Mouse (Mus musculus) mouse embryonic stem cell (cell line): ENCODE results near the gene Gm20388.

ENCODE experiments used
- in situ Hi-C, 2 experiments: fragments of 300-500 bp; cut with MboI; formaldehyde crosslinking; loops; 1 replicate in 1 of 2; 3 replicates in 1 of 2; pipeline ENCODE4 v1.14.3; 2019 to 2020; ENCODE audit warnings: low sequenced_read_pairs in 2 of 2, low pct_unique_long_range_greater_than_20kb in 1 of 2, mixed read lengths in 1 of 2; ENCODE audit not compliant: unreplicated experiment in 1 of 2

Gm20388 gene

DNA sequence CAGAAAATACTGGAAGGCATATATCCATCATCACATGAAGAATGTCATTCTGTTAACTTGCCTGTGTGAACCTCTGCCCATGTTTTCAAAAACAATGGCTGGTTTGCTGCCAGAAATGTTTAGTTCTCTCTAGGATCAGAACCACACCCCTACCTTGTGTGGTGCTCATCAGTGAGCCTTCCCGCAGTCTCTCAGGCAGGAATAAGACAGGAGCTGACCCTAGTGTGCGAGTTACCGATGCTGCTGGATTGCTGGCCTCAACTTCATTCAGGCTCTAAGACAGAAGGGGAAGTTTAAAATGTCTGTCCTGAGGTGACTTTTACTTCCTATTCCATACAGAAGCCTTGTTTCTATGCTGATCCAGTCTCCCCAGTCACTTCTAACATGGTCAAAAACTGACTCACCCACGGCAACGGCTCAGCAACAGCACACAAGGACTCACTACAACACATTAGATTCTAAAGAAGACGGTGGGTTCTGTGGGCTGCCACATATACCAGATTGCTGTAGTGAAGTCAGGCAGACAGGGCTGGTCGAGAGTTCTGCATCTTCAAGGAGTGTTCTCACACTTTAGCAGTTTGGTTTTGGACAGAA, 3018.1 kb downstream of the Gm20388 start:
- in situ Hi-C loops = no loop called here

DNA sequence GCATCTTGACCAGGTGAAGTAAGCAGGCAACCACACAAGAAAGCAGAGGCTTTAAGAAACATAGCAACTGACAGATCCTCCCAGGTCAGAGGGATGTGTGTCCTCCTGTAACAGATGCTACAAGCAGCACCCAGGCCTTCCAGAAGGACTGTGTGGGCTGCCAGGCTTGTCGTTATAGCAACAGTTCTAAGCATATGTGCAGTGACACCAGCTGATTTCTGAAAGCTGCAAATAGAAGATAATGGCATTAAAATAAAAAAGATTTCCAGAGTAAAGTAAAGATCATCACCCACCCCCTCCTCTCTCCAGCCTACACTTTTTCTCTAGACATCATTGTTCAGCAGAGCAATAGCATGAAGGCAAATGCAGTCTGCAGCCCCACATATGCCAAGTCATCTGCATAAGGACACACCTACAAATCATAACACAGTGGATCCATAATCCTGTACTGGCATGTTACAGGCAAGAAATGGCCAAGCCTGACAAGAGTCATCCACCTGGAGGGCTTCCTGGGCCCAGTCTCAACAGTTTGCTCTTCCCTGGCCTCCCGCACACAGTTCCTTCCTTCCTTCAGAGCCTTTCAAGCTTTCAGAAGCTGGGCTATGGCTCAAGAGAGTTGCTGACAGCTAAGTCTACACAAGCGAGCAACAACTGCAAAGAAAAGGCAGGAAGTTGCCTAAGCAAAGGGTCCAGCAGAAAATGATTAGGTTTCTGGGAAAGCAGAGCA, 3021.4 kb downstream of the Gm20388 start:
- in situ Hi-C loops = no loop called here

DNA sequence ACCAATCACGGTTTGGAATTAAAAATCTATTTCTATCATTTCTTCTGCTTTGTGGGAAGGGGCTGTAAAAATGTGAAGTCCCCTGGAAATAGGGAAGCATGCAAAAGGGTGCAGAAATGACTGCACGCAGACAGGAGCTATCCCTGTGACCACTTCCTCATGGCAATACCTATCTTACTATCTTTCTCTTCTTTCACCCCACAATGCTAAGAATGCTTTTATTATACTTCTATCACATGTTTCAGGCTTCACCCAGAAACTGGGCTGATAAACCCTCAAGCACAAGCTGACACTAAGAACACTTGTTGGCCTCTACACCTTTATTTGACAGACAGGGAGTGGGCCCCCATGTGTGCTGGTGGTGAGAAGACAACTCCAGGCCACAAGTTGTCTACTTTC, 3021.9 kb downstream of the Gm20388 start:
- in situ Hi-C loops = no loop called here

DNA sequence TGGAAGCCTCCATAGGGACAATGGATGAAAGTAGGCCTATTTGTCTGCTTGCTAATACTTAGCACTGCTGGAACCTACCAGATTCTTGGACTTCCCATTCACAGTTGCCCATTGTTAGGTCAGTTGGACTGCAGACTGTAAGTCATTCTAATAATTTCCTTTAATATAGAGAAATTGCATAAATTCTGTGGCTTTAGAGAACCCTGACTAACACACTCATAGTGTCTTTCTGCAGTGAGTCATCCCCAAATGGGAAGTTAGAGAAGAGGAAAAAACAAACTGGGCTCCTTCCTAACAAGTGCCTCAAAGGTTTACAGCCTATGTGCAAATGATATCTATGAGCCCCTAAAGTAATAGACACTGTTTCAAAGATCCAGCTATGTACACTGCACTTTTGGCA, 3023.3 kb downstream of the Gm20388 start:
- in situ Hi-C loops = no loop called here

DNA sequence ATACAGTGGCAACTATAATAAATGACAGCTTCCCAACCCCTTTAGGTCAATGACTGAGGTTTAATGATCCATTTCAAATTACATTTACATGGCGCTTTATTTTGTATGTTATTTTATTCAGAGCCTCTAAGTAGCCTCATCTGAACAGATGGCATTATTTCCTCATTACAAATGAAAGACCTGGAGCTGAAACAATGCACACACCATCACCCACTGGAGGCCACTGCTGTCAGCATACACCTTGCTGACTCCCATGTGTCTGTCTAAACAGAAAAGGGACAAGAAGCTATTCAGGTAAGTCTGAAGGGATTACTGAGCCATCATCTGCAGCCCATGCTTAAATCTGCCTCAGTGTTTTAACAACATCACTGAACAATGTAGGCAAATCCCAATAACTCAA, 3024.5 kb downstream of the Gm20388 start:
- in situ Hi-C loops = no loop called here

DNA sequence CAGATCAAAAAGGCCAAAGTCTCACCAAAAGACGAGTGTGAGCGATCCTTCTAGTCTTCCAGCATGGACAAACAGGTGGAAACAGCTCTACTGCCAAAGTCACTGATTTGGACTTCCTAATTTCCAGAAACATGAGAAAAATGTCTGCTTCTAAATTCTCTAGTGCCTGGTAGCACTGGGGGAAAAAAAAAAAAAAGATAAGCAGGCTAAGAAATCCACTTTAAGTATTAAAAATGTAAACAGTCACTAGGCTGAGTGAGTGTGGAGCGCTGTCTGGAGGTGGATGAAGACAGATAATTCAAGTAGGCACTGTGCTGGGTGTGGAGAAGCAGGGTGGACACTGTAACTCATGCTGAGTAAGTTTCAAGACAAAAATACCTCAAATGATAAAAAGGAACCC, 3025.3 kb downstream of the Gm20388 start:
- in situ Hi-C loops = no loop called here

DNA sequence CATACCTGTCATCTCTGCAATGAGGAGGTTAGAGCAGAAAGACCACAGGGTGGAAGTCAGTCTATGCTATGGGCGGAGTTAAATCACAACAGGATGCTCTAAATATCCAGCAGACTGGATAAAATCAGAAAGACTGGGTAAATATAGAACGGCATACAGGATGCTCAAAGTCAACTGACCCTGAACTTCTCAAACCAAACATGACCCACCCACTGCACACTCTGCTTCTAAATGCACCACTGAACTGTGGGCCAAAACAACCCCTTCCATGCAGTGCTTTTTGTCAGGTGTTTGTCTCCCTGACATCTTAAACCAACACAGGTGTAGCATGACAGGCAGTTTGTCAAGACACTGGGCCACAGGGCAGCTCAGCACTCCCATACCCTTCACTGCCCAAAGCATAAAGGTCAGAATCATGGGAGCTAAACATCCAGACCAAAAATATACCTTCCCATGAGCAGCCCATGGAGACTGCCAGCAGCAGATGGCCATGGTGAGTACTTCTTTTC, 3027.0 kb downstream of the Gm20388 start:
- in situ Hi-C loops = no loop called here

DNA sequence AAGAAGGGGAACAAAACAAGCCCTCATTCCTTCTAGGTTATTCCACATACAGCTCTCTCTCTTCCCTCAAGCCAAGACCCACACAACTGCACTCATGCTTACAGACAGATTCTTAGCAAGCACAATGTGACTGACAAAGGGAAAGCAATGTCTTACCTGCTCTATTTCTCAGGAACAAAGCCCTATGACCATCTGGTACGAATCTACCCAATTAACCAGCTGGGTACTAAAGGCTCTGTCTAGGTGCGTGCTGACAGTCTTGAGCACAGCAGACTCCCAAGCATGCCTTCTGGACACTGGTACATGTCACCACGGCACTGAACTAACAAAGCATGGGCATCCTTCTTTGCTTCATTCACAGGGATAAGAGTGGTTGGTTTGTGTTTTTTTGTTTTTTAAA, 3027.5 kb downstream of the Gm20388 start:
- in situ Hi-C loops = no loop called here

DNA sequence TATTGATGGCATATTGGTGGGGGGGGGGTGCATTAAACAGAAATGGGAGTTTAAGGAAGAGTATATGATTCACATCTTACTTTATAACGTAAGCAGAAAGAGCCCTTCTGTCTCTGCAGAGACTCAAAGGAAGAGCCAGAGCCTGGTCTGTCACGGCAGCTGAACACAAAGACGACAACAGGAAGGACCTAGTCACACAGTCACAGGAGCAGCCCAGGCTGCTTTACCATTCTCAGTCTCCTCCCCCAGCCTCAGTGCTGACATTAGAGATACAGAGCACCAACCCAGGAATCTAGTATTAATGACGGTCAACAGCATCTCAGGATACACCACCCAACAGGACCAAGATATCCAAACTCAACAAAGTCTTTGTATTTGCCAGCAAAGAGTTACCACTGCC, 3027.9 kb downstream of the Gm20388 start:
- in situ Hi-C loops = no loop called here

DNA sequence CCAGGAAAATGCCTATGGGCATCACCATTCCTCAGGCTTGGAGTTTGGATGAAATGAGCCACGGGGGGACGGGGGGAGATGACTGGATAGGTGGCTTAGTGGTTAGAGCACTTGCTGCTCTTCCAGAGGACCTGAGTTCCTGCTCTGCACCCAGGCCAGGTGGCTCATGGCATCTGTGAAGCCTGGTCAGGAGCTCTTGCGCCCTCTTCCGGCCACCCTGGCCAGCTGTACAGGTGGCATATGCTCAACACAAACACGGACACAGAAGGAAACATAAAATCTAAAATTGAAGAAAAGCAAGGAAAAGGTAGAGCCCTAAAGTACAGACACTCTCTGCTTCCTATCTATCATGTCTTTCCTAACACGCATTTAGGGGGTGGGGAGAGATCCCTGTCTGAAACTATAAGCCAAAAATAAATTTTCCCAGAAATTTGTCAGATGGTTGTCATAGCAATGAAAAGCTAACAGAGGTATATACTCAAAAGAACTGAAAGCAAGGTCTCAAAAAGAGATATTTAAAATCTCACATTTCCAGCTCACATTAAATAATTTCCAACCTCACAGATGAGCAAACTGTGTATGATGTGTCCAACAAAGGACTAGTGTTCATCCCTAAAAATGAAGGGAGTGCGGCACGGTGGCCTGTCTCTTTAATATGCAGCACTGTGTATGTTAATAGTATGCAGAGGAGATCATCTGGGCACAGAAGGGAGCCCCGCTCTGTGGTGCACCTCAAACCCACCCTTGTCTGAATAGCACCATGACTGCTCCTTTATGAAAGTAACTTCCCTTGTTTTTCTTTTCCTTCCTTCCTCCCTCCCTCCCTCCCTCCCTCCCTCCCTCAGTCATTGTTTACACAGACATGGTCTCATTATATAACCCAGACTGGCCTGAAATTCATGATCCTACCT, 3032.4 kb downstream of the Gm20388 start:
- in situ Hi-C loops = no loop called here

DNA sequence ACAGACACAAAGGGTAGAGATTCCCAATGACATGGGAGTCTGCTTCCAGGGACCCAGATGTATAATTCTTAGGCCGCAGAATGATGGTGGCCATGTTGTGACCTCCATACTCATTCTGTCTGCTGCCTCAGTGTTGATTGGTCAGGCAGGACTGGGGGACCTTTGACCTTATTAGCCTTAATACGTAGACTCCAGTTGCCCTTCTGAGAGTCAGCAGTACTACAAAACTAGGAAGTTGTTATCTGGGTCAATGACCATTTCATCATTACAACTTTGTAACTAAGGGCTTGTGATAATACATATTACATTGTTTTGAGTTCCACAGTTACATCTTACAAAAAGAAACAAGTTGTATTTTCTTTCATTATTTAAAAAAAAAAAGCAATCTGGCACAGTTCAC, 3035.1 kb downstream of the Gm20388 start:
- in situ Hi-C loops = no loop called here

DNA sequence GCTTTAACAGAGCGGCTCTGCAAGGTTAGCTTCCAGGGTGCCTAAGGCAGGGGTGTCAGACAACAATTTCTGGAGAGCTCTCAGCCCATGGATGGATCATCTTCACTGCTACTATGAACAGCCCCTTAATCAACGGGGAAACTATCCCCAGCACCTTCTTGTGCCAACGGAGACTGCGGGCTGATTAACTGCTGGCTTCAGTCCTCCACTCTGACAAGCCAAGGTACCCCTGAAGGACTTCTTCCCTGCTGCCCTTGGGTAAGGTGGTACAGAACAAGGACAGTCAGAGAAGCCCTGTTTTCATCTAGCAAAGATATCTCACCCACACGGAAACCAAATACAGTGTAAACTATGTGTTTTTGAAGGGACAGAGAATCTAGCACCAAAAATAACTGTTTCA, 3039.1 kb downstream of the Gm20388 start:
- in situ Hi-C loops = no loop called here

DNA sequence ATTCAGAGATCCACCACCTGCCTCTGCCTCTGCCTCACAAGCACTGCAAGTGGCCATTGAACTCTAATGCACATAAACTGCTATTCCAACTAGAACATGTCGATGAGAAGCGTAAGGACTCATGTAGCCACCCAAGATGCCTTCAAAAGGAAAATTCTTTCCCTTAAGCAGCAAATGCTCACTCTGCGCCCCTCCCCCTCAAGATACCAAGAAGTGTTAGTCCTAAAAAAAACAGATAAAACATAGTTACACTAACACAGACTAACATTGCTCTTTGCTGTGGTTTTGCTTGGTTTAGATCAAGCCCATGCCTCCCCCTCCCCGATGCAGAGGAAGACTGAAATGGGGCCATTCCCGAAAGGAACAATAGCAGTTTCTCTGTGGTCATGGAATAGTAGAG, 3040.8 kb downstream of the Gm20388 start:
- in situ Hi-C loops = no loop called here

DNA sequence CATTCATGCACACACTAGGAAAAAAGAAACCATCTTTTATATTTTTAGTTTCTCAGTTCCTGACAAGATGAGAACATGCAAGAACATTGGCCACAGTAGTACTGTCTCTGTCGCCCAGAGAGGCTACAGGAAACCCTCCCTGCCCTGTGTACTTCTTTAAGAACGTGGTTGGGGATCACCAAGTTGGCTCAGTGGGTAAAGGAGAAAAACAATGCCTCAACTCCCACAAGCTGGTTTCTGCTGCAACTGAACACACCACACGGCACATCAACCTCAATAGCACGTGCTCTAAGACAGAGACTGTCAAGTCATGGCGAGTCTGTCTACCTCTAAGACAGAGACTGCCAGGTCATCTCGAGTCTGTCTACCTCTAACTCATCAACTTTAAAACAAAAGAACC, 3042.4 kb downstream of the Gm20388 start:
- in situ Hi-C loops = no loop called here

DNA sequence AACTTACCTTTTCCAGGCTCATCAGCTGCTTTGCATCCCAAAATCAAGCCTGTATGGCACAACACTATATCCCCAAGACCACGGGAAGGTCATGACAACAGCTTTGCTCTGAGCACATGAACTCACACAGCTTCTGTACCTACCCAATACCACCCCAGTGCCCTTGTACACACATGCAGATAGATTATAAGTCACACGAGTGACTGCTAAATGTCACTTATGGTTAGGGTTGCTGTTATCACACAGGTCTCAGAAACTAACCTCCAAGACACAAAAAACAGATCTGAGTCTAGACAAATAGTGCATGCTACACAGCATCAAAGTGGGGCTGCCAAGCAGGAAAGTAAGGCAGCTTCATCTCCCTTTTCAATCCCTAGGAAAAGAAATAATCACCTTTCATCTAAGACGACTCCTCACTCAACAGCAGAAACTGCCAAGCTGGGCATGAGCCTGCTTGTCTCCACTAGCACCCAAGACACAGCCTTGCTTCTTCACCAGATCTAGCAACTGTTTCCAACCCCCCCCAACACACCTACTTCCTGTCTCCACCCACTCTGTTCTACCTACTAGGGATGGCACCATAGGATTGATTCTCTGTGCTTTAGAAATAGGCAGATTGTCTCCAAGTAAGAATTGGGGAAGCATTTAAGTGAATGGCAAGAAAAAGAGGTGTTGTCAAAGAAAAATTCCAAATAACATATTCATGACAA, 3043.6 kb downstream of the Gm20388 start:
- in situ Hi-C loops = no loop called here

DNA sequence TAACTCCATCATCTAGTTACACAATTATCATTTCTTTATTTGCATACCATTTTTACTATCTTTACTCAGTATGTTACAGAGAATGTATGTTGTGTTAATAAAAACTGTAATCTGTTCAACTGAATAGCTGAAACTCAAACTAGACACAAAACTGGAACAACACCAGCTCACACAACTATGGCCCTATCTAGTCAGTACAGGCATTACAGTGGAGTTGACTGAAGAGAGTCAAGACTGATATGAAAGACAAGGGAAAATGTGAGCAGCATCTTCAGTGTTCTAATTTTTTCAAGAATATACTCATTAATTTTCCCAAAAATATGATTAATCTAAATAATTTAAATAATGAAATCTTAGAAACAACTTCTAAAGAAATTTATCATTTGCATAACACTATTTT, 3044.6 kb downstream of the Gm20388 start:
- in situ Hi-C loops = no loop called here

DNA sequence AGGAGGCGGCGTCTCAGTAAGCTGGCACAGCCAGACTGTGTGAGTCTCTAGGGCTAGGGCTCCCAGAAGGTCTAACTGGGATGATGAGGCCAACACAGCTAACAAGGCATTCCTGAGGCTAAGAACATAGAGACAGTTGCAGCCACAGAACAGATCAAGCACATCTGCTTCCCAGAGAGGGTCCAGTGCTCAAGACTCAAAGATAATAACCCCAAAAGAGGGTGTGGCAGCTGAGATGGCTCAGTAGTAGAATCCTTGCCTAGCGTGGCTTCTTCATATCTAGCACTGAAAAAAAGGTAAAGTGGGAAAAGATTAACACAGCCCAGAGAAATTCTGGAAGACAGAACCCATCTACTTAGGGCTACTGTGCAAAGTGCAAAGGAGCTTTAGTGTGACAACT, 3045.4 kb downstream of the Gm20388 start:
- in situ Hi-C loops = no loop called here

DNA sequence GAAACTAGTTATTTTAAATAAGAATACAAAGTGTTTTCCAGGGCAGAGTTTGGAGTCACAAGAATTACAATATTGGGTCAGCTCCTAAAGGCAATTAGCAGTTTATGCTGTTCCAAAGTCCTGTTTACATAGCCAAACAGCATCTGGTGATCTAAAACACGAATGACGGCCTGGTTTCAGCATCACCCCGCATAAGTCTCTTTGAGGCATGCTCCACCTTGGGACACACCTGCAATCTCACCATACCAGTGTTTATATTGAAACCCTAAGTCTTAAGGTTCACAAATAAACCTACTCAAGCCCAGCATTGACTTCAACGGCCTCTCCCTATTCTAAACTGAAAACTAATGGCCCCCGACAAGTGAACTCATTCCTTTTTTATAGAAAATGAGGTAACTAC, 3049.7 kb downstream of the Gm20388 start:
- in situ Hi-C loops = no loop called here

DNA sequence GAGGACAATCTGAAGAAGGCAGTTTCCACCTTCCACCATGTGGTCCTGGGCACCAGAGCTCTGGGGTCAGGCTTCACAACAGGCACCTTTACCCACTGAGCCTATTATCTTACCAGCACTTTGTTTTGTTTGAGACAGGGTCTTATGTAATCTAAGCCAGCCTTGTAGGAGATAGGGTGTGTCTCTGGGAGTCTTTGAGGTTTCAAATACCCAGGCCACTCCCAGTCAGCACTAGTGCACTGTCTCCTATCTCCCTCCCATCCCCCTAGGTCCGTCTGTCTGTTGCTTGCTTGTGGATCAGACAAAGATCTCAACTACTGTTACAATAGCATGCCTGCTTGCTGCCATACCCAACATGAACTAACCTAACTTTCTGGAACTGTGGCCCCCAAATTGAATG, 3050.3 kb downstream of the Gm20388 start:
- in situ Hi-C loops = no loop called here
